Mouse (Mus musculus): ENCODE measurements around the gene Ppp3ca. TPM values are rescaled to one million over a fixed set of nuclear protein-coding genes. Genes with fewer than 3 reads are reported as not detected.

The Ppp3ca gene
- total RNA-seq, 4 experiments from 2014 or later, result 870 to 989 (median 929) TPM

Small RNAs within 50 kb of the gene (microRNA-seq; reads per million reads assigned to microRNA genes)
- 0 reads per million in 2 experiments for gene Gm44327

Data from left cerebral cortex, adult 8-10 months (tissue).